Mouse (Mus musculus) monocyte, adult 2 months (primary cell): ENCODE measurements around the gene Hoxa3.

ENCODE experiments used
- DNase-seq, 2 experiments: peaks; one replicate each; pipeline ENCODE4 v3.0.0; 2022; ENCODE audit warnings: low spot score in 2 of 2, low read depth in 1 of 2

Hoxa3 gene

DNA sequence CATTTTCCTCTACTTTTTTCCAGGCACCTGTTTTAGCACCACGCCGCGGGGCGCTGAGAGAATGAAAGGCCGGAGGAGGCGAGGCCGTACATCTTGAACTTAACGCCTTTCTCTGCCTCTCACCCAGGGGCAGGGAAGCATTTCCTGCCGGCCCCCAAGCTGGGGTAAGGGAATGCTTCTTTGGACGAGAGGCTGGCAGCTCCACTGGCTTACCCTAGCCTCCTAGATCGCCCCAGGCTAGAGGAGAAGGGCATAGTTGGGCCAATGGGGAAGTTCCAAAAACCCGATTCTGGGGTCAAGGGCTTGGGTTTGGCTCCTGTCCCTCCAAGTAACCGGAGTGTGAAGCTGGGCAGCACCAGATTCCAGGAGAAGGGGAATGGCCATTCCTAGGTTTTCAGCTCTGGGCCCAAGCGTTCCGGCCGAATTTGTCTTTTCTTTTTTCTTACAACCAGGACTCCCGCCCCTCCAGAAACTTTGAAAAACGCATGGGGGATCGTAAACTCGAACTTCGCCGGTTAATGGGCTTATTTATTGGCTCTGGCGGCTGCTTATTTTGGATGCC is 19.9 kb upstream of the Hoxa3 start:
- DNase-seq = no peak

- no peak for DNase-seq
Measured at GRCm38 (mm10) chr6:52232568-52232965, 19.4 kb upstream of the Hoxa3 start.

DNA sequence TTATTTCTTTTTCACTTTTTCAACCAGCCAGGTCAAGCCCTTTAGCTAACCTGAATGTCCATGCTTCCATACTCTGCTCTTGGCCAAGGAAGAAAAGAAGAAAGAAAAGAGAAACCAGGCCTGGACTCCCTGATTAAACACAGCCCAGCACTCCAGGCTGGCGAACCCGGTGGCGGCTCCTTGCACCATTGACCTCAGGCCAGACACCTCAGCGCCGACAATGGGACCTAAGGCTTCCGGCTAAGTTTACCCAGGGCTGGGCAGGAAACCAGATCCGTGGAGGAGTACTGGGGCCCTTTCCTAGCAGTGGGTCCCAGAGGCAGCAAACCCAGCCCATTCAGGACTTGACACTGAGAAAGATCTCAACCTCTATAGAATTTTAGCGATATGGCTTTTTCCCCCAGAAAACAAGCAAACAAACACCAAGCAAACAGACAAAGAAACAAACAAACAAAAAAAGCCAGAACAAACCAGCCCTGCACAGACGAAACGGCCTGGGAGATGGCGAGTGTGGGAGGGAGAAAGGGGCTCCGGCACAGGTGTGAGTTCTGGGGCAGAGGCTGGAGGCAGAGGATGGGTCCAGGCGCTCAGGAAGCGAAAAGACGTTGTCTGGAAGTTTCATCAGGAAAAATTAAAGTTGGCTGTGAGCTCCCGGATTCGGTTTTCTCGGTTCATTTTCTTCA is 18.9 kb upstream of the Hoxa3 start:
- DNase-seq = no peak

DNA sequence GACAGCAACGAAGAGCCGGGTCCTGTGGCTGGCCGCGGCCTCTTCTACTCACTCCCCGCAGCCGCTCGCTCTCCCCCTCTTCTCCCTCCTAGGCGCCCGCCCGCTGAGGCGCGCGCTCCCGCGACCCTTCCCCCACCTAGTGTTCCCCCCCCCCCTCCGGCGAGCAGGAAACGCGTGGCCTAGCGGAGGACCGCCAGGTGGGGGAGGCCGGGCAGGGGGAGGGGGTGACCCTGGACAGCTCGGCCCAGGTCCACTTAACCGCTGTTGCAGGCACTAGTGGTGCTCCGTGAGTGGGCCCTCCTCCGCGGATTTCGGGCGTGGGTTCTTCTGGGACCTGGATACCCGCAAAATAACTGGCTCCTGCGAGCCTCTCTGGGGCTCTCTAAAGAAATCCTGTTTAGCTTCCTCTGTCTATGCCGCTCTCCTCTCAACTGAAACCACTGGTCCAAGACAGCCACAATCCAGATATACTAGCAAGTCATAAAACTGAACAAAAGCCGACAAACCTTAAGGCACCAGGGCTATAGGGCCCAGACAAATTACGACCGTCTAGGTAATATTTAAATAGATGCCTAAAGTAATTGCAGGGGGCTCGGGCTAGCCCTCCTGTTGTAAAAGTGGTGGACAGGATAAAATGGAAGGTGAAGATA is 17.5 kb upstream of the Hoxa3 start, which contains the start of gene Hoxa9:
Hoxa9 (minus strand) TSS at position 574 of the 650 bp plus-strand sequence.
- no peak for DNase-seq

DNA sequence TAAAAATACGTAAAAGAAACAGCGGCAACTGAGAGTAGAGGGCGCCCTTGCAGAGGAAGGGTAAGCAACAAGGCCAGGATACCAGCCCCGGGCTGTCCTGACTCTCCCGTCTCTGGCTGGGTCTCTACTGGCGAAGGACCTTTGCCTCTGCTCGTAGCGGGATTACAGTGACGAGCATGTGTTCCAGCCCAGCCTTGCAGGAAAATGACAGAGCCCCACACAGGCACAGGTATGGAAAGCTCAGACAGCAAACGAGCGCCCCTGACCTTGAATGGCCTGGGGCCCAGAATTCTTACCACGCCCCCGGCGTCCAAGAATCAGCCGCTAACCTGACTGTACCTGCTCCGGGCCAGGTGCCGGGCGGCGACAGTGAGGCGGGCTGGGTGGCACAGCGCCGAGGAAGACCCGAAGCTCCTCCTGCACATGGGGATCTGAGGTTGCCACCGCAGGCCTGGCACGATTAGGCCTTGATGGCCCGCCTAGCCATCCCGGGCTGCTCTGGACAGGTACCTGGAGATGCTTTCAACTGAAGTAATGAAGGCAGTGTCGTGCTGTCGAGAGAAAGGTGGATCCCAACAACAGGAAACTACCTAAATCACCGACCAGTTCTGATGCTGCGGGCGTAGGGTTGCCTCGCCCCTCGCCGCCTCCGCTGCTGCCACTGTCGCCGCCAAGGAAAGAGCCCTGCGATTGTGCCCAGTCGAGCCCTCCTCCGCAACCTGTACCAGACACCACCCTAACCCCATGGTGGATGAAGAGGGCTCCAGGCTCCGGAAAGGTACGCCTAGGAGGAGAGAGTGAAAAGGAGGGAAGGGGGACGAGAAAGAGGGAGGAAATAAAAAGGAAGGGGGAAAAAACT is 16.7 kb upstream of the Hoxa3 start:
- DNase-seq = no peak

GRCm38 (mm10) chr6:52228475-52229465 is 15.6 kb upstream of the Hoxa3 start:
- no peak for DNase-seq

DNA sequence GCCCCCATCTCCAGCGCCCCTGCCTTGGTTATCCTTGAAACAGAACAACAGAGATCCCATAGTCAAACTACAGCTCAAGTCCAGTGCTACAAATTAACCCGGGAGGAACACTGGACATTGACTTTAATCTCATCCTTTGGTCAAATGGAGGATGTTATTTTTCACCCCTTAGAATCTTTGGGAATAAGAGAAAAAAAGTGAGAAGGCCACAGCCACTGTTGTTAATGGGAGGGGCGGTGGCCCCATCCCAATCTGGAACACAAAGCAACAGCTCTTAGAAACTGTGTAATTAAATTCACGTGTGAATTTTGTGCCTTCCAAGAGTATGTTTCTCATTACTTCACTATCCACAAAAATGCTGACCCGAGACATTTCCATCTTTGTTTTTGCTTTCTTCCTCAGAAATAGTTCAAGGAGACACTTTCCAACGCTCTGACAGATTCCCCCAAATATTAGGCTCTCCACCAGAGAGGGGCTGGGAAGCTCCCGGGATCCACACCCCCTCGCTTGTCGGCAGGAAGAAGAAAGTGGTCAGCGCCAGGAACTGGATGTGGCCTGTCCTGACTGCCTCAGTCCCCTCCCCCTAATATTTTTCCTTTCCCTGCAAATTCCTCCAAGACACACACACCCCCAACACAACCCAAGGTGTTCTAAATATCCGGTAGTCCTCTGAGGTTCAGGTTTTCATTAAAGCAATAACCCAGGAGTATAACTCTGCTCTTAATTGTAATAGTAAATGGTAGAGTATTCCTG is 14.5 kb upstream of the Hoxa3 start:
- no peak for DNase-seq

- DNase-seq = no peak
Measured at GRCm38 (mm10) chr6:52226569-52227257, 13.6 kb upstream of the Hoxa3 start.

- DNase-seq = no peak
Measured at GRCm38 (mm10) chr6:52225612-52226568, 12.8 kb upstream of the Hoxa3 start.

GRCm38 (mm10) chr6:52224895-52225611 is 11.9 kb upstream of the Hoxa3 start:
- no peak for DNase-seq

DNA sequence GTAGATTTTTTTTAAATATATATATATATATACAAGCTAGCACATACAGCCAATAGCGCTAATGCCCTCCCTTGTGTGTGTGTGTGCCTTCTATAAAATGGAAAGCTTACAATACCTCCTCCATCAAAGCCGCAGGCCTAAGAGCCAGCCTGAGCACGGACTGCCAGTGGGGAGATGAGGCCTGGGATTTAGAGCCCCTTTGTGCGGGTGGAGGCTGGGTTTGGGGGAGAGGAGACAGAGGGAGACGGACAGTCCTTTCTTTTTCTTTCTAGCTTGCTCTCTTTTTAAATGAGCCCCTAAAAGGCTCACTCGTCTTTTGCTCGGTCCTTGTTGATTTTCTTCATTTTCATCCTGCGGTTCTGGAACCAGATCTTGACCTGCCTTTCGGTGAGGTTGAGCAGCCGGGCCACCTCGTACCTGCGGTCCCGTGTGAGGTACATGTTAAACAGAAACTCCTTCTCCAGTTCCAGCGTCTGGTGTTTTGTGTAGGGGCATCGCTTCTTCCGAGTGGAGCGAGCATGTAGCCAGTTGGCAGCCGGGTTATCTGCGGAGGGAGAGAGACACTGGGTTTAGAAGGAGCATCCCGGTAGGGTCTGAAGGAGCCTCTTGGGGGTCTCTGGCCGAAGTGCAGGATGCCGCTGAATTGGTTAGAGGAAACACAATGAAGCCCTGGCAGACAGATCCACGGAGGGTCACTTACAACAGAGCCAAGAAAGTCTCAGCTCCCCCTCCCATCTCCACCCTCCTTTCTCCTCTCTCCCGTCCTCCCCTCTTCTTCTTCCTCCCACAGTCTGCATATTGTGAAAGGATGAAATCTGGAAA is 11.0 kb upstream of the Hoxa3 start:
- DNase-seq = no peak

GRCm38 (mm10) chr6:52222729-52223128 is 9.6 kb upstream of the Hoxa3 start:
- no peak for DNase-seq

- no peak for DNase-seq
Measured at GRCm38 (mm10) chr6:52221993-52222685, 9.0 kb upstream of the Hoxa3 start.

DNA sequence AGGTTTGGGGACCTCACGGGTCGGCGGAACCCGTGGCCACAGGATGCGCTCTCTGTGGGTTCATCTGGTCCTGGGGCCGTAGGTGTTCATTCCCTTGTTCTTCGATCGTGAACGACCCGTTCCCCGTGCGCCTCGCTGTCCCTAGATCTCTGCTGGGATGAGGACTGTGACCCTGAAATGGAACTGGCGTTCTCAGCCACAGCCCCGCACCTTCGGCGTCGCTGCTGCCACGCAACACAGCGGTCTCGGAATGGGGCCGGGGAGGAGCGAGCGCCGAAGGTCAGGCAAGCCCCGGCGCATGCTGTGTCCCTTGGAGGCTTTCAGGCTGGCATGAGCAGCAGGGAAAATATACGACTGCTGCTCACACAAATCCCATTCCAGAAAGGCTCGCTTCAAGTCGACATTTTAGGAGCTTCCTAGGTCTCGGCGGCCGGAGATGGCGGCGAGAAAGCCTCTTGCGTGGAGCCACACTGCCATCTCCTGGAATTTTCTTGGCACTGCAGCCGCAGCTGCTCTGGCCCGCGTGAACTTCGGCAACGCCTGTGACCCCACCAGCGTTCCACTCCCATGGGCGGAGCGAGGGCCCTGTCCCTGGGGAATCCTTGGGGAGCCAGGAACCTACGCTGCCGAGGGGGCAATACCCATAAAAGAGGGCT is 8.3 kb upstream of the Hoxa3 start, which contains the start of gene Hoxa7:
Hoxa7 (minus strand) TSS at position 518 of the 656 bp plus-strand sequence.
- peak; percentile 43 to 80 for DNase-seq

- DNase-seq = no peak
Measured at GRCm38 (mm10) chr6:52220865-52221310, 7.8 kb upstream of the Hoxa3 start.
